Mouse (Mus musculus) CD4-positive, CD25-positive, alpha-beta regulatory T cell, adult 9 weeks (primary cell): ENCODE results near the gene D330045A20Rik. TPM values are rescaled to one million over a fixed set of nuclear protein-coding genes. Genes with fewer than 3 reads are reported as not detected.

ENCODE experiments used
- polyA plus RNA-seq: library from polyadenylated mRNA; unstranded; fragments of 100-300 nt; shearing (Covaris generic); gene quantifications from one replicate; pipeline ENCODE4 v1.2.1, GENCODE M21; 2017

Gene D330045A20Rik
- polyA plus RNA-seq, result not detected

GRCm38 (mm10) chrX:139480022-139480894 is at the start of gene D330045A20Rik:
D330045A20Rik (plus strand) TSS chrX:139480367.

GRCm38 (mm10) chrX:139562925-139563461 is 82.8 kb downstream of the D330045A20Rik start, which contains the start of gene Rnf128:
Rnf128 (plus strand) TSS chrX:139563316.

Other genes with a start within 250 kb of the D330045A20Rik start
- not detected for gene Trap1a, start 146.7 kb upstream of the D330045A20Rik start, polyA plus RNA-seq
- 0.88 TPM for gene Rnf128, start 82.9 kb downstream of the D330045A20Rik start, polyA plus RNA-seq
- 12.1 TPM for gene Tbc1d8b, start 204.6 kb downstream of the D330045A20Rik start, polyA plus RNA-seq
- gene Gm15013, start 234.1 kb downstream of the D330045A20Rik start, polyA plus RNA-seq, result 0.81 TPM